Mouse (Mus musculus) limb, embryonic 10.5 days (tissue): ENCODE results near the gene Cfap126. TPM values are rescaled to one million over a fixed set of nuclear protein-coding genes. Genes with fewer than 3 reads are reported as not detected.

Source experiments
- DNase-seq: peaks from one replicate; pipeline ENCODE4 v3.0.0-alpha.2; 2017; ENCODE audit warnings: low spot score
- H3K27ac ChIP-seq: fragments of 300-500 bp; sonication (generic); 2 replicates; pipeline ENCODE4 v1.5.1; 2016; ENCODE audit warnings: mild to moderate bottlenecking
- H3K27me3 ChIP-seq: fragments of 300-500 bp; sonication (generic); 2 replicates; pipeline ENCODE4 v1.6.1; 2016; ENCODE audit warnings: low read depth, mild to moderate bottlenecking; ENCODE audit not compliant: poor library complexity, severe bottlenecking
- H3K36me3 ChIP-seq: fragments of 300-500 bp; sonication (generic); 2 replicates; pipeline ENCODE4 v1.6.1; 2016; ENCODE audit warnings: mild to moderate bottlenecking, moderate library complexity
- H3K4me1 ChIP-seq: fragments of 300-500 bp; sonication (generic); 2 replicates; pipeline ENCODE4 v1.6.1; 2016
- H3K4me3 ChIP-seq: fragments of 300-500 bp; sonication (generic); 2 replicates; pipeline ENCODE4 v1.5.1; 2016; ENCODE audit warnings: mild to moderate bottlenecking, moderate library complexity
- H3K9me3 ChIP-seq: fragments of 300-500 bp; sonication (generic); replicated peaks from 2 replicates; pipeline ENCODE4 v1.6.1; 2016; ENCODE audit warnings: mild to moderate bottlenecking
- WGBS: fragments of 180-500 bp; shearing (Covaris S2); methylation state at CpG from one replicate; pipeline ENCODE4 v1.1.7; 2016; 5-methylcytosine and 5-hydroxymethylcytosine counted together
- microRNA-seq: library from miRNA; unstranded; fragments of <30 nt; microRNA quantifications from one replicate; pipeline ENCODE4, GENCODE M21; 2017
- polyA plus RNA-seq: library from polyadenylated mRNA; unstranded; fragments of >200 nt; fragmentation: Nextera tagmentation; extraction: Ambion mirVana; gene quantifications from 2 replicates; pipeline ENCODE4 v1.2.1, GENCODE M21; 2016

The Cfap126 gene
- polyA plus RNA-seq, 1 experiment from 2014 or later: 1.0 TPM

GRCm38 (mm10) chr1:171156644-171157043, 42.9 kb downstream of the Cfap126 start:
- H3K4me1 ChIP-seq: peaks cover 15% of the 10 kb centered on the region
- 77% methylated on average over 3 of the region's 3 CpGs for WGBS
- no peak overlapping the region for H3K27ac ChIP-seq
- no peaks in the 10 kb centered on the region for H3K36me3 ChIP-seq
- peaks cover 70% of the 10 kb centered on the region for H3K27me3 ChIP-seq
- H3K4me3 ChIP-seq: no peak overlapping the region
- H3K9me3 ChIP-seq: no peaks in the 10 kb centered on the region
- no peak for DNase-seq

- Histone ChIP-seq H3K9me3 (no peaks in the 10 kb centered on the region), H3K4me1 (peaks cover 15% of the 10 kb centered on the region), H3K36me3 (no peaks in the 10 kb centered on the region), H3K4me3 (no peak overlapping the region), H3K27me3 (peaks cover 73% of the 10 kb centered on the region), H3K27ac (no peak overlapping the region)
- DNase-seq: no peak
These were observed 44.2 kb downstream of the Cfap126 start for GRCm38 (mm10) chr1:171157965-171158364.

- 3% methylated on average over 15 of the region's 15 CpGs for WGBS
- Histone ChIP-seq H3K36me3 (no peaks in the 10 kb centered on the region), H3K27me3 (peaks cover 71% of the 10 kb centered on the region), H3K9me3 (no peaks in the 10 kb centered on the region), H3K4me3 (peak overlapping the region; percentile 41), H3K4me1 (peaks cover 15% of the 10 kb centered on the region), H3K27ac (no peak overlapping the region)
- peak; percentile 45 for DNase-seq
These were observed 45.8 kb downstream of the Cfap126 start for GRCm38 (mm10) chr1:171159485-171159975.

- Histone ChIP-seq H3K27me3 (peaks cover 43% of the 10 kb centered on the region), H3K4me3 (no peak overlapping the region), H3K4me1 (peaks cover 15% of the 10 kb centered on the region), H3K9me3 (no peaks in the 10 kb centered on the region), H3K27ac (no peak overlapping the region), H3K36me3 (no peaks in the 10 kb centered on the region)
- DNase-seq: no peak
- WGBS: 91% methylated on average over 3 of the region's 3 CpGs
These were observed 48.8 kb downstream of the Cfap126 start for GRCm38 (mm10) chr1:171162526-171162925.

- Histone ChIP-seq H3K4me1 (peaks cover 15% of the 10 kb centered on the region), H3K36me3 (no peaks in the 10 kb centered on the region), H3K27me3 (peaks cover 26% of the 10 kb centered on the region), H3K27ac (no peak overlapping the region), H3K9me3 (no peaks in the 10 kb centered on the region), H3K4me3 (no peak overlapping the region)
- no peak for DNase-seq
- WGBS: 32% methylated on average over 3 of the region's 3 CpGs
These were observed 50.5 kb downstream of the Cfap126 start for GRCm38 (mm10) chr1:171164258-171164657.

- Histone ChIP-seq H3K9me3 (no peaks in the 10 kb centered on the region), H3K4me1 (no peaks in the 10 kb centered on the region), H3K27me3 (peaks cover 11% of the 10 kb centered on the region), H3K4me3 (no peak overlapping the region), H3K27ac (no peak overlapping the region), H3K36me3 (no peaks in the 10 kb centered on the region)
- WGBS: 79% methylated on average over 5 of the region's 5 CpGs
- no peak for DNase-seq
These were observed 52.1 kb downstream of the Cfap126 start for GRCm38 (mm10) chr1:171165629-171166345.

- Histone ChIP-seq H3K4me3 (no peak overlapping the region), H3K27ac (no peak overlapping the region), H3K36me3 (no peaks in the 10 kb centered on the region), H3K9me3 (no peaks in the 10 kb centered on the region), H3K4me1 (no peaks in the 10 kb centered on the region), H3K27me3 (no peaks in the 10 kb centered on the region)
- WGBS: 89% methylated on average over 12 of the region's 12 CpGs
- DNase-seq: no peak
These were observed 55.2 kb downstream of the Cfap126 start for GRCm38 (mm10) chr1:171168906-171169305.

- no peaks in the 10 kb centered on the region for H3K9me3 ChIP-seq
- no peaks in the 10 kb centered on the region for H3K27me3 ChIP-seq
- H3K27ac ChIP-seq: no peak overlapping the region
- H3K4me1 ChIP-seq: no peaks in the 10 kb centered on the region
- H3K36me3 ChIP-seq: no peaks in the 10 kb centered on the region
- WGBS: 77% methylated on average over 3 of the region's 3 CpGs
- H3K4me3 ChIP-seq: no peak overlapping the region
- DNase-seq: no peak
These were observed 56.2 kb downstream of the Cfap126 start for GRCm38 (mm10) chr1:171169913-171170312.

GRCm38 (mm10) chr1:171171138-171171537, 57.4 kb downstream of the Cfap126 start:
- no peaks in the 10 kb centered on the region for H3K4me1 ChIP-seq
- H3K36me3 ChIP-seq: no peaks in the 10 kb centered on the region
- DNase-seq: no peak
- WGBS: 76% methylated on average over 3 of the region's 3 CpGs
- no peak overlapping the region for H3K27ac ChIP-seq
- H3K27me3 ChIP-seq: no peaks in the 10 kb centered on the region
- H3K9me3 ChIP-seq: no peaks in the 10 kb centered on the region
- no peak overlapping the region for H3K4me3 ChIP-seq

- no peaks in the 10 kb centered on the region for H3K36me3 ChIP-seq
- H3K27me3 ChIP-seq: no peaks in the 10 kb centered on the region
- DNase-seq: no peak
- 90% methylated on average over 8 of the region's 8 CpGs for WGBS
- no peak overlapping the region for H3K27ac ChIP-seq
- H3K9me3 ChIP-seq: no peaks in the 10 kb centered on the region
- H3K4me1 ChIP-seq: no peaks in the 10 kb centered on the region
- H3K4me3 ChIP-seq: no peak overlapping the region
These were observed 59.1 kb downstream of the Cfap126 start for GRCm38 (mm10) chr1:171172779-171173178.

Small RNA genes lying within 50 kb of the gene (microRNA-seq; reads per million reads assigned to microRNA genes)
- gene Gm27552: not detected
- not detected for gene Gm27844
- 14.7 reads per million, percentile 24 among the genes with 10 or more reads in this experiment for gene Mir6546

Other genes with a start within 250 kb of the Cfap126 start
- 7.1 and 8.0 TPM in 2 replicates for gene Atf6, start 246.1 kb upstream of the Cfap126 start, polyA plus RNA-seq
- gene Gm26620, start 228.9 kb upstream of the Cfap126 start, polyA plus RNA-seq: 0.49 and 0.58 TPM in 2 replicates
- gene Dusp12, start 228.4 kb upstream of the Cfap126 start, polyA plus RNA-seq: 42.8 and 43.7 TPM in 2 replicates
- not detected in 2 replicates for gene Fcrlb, start 201.0 kb upstream of the Cfap126 start, polyA plus RNA-seq
- gene Fcrla, start 186.3 kb upstream of the Cfap126 start, polyA plus RNA-seq: not detected in 2 replicates
- gene Fcgr2b, start 137.4 kb upstream of the Cfap126 start, polyA plus RNA-seq: 0.19 TPM in 1 of 2 replicates, not detected in the other
- gene Fcgr4, start 95.0 kb upstream of the Cfap126 start, polyA plus RNA-seq: 0.11 TPM in 1 of 2 replicates, not detected in the other
- gene Fcgr3, start 49.0 kb upstream of the Cfap126 start, polyA plus RNA-seq: 3.0 and 3.3 TPM in 2 replicates
- gene Sdhc, start 36.7 kb downstream of the Cfap126 start, polyA plus RNA-seq: 250 and 257 TPM in 2 replicates
- 0.44 TPM in 1 of 2 replicates, not detected in the other for gene Mpz, start 36.8 kb downstream of the Cfap126 start, polyA plus RNA-seq
- 1.7 and 1.9 TPM in 2 replicates for gene Pcp4l1, start 82.3 kb downstream of the Cfap126 start, polyA plus RNA-seq
- 0.23 and 0.34 TPM in 2 replicates for gene Nr1i3, start 100.1 kb downstream of the Cfap126 start, polyA plus RNA-seq
- 32.2 and 32.5 TPM in 2 replicates for gene Tomm40l, start 108.6 kb downstream of the Cfap126 start, polyA plus RNA-seq
- gene Apoa2, start 111.1 kb downstream of the Cfap126 start, polyA plus RNA-seq: 1.9 and 2.6 TPM in 2 replicates
- gene Fcer1g, start 120.4 kb downstream of the Cfap126 start, polyA plus RNA-seq: 6.4 and 10.7 TPM in 2 replicates
- gene Adamts4, start 136.5 kb downstream of the Cfap126 start, polyA plus RNA-seq: 7.3 and 10.5 TPM in 2 replicates
- gene Ndufs2, start 137.5 kb downstream of the Cfap126 start, polyA plus RNA-seq: 308 and 312 TPM in 2 replicates
- 69.0 and 75.1 TPM in 2 replicates for gene B4galt3, start 156.4 kb downstream of the Cfap126 start, polyA plus RNA-seq
- 48.4 and 62.3 TPM in 2 replicates for gene Ppox, start 167.3 kb downstream of the Cfap126 start, polyA plus RNA-seq
- 107 and 125 TPM in 2 replicates for gene Usp21, start 174.1 kb downstream of the Cfap126 start, polyA plus RNA-seq
- 99.6 and 101 TPM in 2 replicates for gene Ufc1, start 181.1 kb downstream of the Cfap126 start, polyA plus RNA-seq
- 44.3 and 50.5 TPM in 2 replicates for gene Dedd, start 215.2 kb downstream of the Cfap126 start, polyA plus RNA-seq
- 32.8 and 36.3 TPM in 2 replicates for gene Nit1, start 231.7 kb downstream of the Cfap126 start, polyA plus RNA-seq
- 149 TPM in 2 replicates for gene Pfdn2, start 231.8 kb downstream of the Cfap126 start, polyA plus RNA-seq
- gene Klhdc9, start 246.9 kb downstream of the Cfap126 start, polyA plus RNA-seq: 1.6 and 2.4 TPM in 2 replicates